Mouse (Mus musculus): ENCODE data around the gene Strap. TPM values are rescaled to one million over a fixed set of nuclear protein-coding genes. Genes with fewer than 3 reads are reported as not detected.

Gene Strap
- polyA plus RNA-seq, 1 experiment from 2014 or later, result 200 TPM

DNA sequence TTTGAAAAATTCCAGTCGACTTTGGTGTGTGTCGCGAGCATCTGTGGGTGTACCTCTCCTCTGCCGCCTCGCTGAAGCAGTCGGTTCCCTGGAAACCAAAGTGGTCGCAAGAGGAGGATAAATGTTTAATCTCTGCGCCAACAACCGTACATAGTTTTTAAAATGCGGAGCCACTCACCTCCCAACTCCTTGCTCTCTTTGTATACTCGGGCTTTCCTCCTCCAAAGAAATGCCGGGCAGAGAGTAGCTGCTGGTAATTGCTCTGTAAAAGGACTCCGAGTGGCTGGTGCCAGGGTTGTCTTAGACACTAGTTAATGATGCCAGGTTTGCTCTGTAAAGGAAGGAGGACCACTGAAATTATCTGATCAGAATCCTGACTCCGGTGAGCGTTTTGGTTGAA, 26.1 kb downstream of the Strap start:
- 79% methylated on average over 15 of the region's 15 CpGs for WGBS
- no peak for ATAC-seq (ENCODE audit: insufficient number of reproducible peaks, insufficient read depth, low FRiP score, low TSS enrichment)

DNA sequence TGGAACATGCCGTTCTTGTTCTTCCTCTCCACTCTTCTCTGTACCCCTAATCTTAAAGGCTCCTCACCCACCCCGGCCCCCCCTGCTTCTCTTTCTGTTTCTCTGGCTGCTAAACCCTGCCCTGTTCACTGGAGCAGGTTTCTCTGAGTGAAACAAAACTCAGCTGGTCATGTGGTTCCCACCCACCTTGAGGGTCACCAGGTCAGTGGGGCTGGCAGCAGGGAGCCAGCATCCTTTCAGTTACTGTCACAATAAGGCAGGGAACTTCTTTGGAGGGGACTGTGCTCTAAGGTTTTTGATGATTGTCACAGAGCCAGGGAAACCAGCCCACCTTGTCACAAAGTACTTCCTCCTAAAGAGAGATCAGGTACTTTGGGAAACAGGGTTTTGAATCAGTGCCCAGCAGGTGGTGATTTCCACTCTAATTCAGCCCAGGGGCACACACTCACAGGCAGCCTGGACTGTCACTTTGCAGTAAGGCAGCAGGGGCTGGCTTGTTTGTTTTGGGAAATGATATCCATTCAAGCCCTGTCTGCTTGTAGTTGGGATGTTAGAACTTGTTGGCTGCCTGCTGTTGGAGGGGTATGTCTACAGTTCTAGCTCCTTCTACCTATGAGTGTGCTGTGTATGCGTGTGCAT, 29.8 kb downstream of the Strap start:
- peaks cover 11% of the 10 kb centered on the region for H3K4me1 ChIP-seq
- no peak overlapping the region for H3K27ac ChIP-seq
- H3K27me3 ChIP-seq, result no peaks in the 10 kb centered on the region
- H3K9ac ChIP-seq, result no peak overlapping the region
- 45% methylated on average over 3 of the region's 3 CpGs for WGBS
- no peaks in the 10 kb centered on the region for H3K9me3 ChIP-seq
- no peak overlapping the region for H3K4me2 ChIP-seq (replicated peaks)
- no peak for ATAC-seq (ENCODE audit: insufficient number of reproducible peaks, insufficient read depth, low FRiP score, low TSS enrichment)
- H3K36me3 ChIP-seq, result no peaks in the 10 kb centered on the region
- no peak overlapping the region for H3K4me3 ChIP-seq

More for the DNA sequence above, 26.1 kb downstream of the Strap start:
- H3K36me3 ChIP-seq, result no peaks in the 10 kb centered on the region
- no peak overlapping the region for H3K4me3 ChIP-seq
- no peak overlapping the region for H3K27ac ChIP-seq
- no peak overlapping the region for H3K9ac ChIP-seq
- no peaks in the 10 kb centered on the region for H3K27me3 ChIP-seq
- peaks cover 11% of the 10 kb centered on the region for H3K4me1 ChIP-seq
- H3K4me2 ChIP-seq (replicated peaks), result no peak overlapping the region
- H3K9me3 ChIP-seq, result no peaks in the 10 kb centered on the region

DNA sequence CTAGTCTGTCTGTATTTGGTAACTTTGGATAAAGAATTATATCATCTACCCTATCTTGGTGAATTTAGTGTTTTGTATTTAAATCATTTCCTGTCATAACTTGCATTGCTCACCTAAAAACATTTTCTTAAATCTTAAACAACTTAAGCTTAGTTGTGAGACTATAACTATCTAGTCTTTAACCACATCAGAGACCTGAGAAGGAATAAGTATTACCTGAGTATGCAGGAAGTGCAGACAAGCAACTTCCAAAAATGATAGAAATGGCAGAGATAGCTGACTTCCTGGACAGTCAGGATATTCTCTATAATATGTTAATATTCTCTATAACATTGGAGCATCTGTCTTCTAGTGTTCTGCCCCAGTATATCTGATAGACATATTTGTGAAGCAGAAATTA, 31.3 kb downstream of the Strap start:
- no peak for ATAC-seq (ENCODE audit: insufficient number of reproducible peaks, insufficient read depth, low FRiP score, low TSS enrichment)
- H3K27me3 ChIP-seq, result no peaks in the 10 kb centered on the region
- H3K4me1 ChIP-seq, result peaks cover 11% of the 10 kb centered on the region
- no peaks in the 10 kb centered on the region for H3K36me3 ChIP-seq
- H3K4me2 ChIP-seq (replicated peaks), result no peak overlapping the region
- H3K27ac ChIP-seq, result no peak overlapping the region
- H3K4me3 ChIP-seq, result no peak overlapping the region
- H3K9ac ChIP-seq, result no peak overlapping the region
- no peaks in the 10 kb centered on the region for H3K9me3 ChIP-seq

DNA sequence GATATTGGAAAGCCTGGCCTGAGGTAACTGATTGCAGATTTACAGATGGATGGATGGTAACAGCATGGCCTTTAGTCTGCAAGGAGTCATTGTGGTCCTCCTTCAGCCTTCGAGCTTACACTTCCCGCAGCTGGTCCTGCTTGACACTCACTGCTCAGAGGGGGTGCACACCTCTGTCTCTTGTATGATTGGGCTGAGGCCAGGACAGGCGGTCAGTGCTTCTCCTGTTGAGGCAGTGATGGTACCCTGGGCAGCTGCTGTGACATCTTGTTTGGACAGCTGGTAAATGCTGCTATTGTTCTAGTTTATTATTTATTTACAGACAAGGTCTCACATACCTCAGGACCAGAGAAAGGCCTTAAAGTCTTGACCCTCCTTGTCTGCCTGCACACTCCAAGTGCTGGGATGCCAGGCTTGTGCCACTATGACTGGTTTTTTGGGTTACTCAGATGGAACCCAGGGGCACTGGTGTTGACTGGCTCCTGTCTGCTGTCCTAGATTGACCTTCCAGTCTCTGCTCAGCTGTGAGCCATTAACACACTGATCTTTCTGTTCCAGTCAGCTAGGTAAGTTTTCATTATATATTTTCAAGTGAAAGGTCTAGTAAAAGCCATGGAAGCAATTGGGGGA, 36.9 kb downstream of the Strap start:
- Histone ChIP-seq H3K27ac (no peak overlapping the region), H3K9me3 (no peaks in the 10 kb centered on the region), H3K36me3 (no peaks in the 10 kb centered on the region), H3K4me2 (replicated peaks) (no peak overlapping the region), H3K9ac (no peak overlapping the region), H3K4me1 (no peaks in the 10 kb centered on the region), H3K4me3 (no peak overlapping the region), H3K27me3 (no peaks in the 10 kb centered on the region)
- WGBS, result 58% methylated on average over 3 of the region's 3 CpGs
- no peak for ATAC-seq (ENCODE audit: insufficient number of reproducible peaks, insufficient read depth, low FRiP score, low TSS enrichment)

DNA sequence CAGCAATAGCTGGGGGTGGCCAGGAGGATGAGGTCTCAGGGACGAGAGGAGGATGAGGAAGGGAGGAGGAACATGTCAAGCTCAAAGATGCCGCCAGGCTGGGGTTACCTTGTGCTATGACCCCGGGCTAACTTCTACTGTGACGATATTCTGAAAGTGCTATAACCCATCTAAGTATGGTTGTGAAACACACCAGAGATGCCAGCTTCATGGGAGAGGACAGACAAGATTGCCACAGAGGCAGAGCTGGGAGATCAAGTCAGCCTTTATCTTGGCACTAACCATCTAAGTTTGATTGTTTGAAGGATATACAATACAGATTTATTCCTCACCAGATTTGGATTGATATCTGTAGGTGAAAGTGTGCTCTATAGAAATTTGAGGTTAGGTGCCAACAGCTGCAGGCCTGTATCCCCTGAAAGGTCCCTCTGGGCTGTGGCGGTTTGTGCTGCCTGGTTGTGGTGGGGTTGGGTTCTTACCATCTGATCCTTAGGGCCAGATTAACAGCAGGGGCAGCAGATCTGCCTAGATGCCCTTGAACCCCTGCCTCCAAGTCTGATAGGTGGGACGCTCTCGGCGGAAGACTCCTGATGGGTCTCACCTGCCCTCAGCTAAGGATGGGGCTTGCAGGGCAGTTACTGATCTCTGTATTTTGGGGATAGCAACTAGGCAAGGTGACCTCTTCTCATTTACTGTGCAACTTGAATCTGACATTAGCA, 38.2 kb downstream of the Strap start:
- H3K4me1 ChIP-seq, result no peaks in the 10 kb centered on the region
- H3K27me3 ChIP-seq, result no peaks in the 10 kb centered on the region
- no peak overlapping the region for H3K4me3 ChIP-seq
- no peaks in the 10 kb centered on the region for H3K36me3 ChIP-seq
- no peak overlapping the region for H3K27ac ChIP-seq
- ATAC-seq (ENCODE audit: insufficient number of reproducible peaks, insufficient read depth, low FRiP score, low TSS enrichment), result no peak
- 92% methylated on average over 8 of the region's 8 CpGs for WGBS
- no peak overlapping the region for H3K4me2 ChIP-seq (replicated peaks)
- H3K9ac ChIP-seq, result no peak overlapping the region
- no peaks in the 10 kb centered on the region for H3K9me3 ChIP-seq

DNA sequence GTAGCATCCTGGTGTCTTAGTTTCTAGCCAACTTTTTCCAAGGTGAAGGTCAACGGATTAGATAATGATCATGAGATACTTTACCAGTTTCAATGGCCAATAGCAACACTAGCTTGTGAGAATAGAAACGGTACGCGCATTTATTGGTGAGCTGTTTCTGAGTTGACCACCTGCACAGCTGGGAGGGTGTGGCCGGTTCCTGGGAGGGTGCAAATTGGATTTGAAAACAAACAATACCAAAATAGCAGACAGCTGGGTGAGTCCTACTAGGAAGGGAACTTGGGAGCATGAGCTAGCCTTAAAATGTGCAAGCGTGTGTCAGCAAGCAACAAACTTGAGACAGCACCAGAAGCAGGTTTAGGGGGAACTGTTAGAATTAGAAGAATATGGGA, 38.8 kb downstream of the Strap start:
- Histone ChIP-seq H3K4me1 (no peaks in the 10 kb centered on the region), H3K9me3 (no peaks in the 10 kb centered on the region), H3K4me2 (replicated peaks) (no peak overlapping the region), H3K27me3 (no peaks in the 10 kb centered on the region), H3K36me3 (no peaks in the 10 kb centered on the region), H3K9ac (no peak overlapping the region), H3K27ac (no peak overlapping the region), H3K4me3 (no peak overlapping the region)
- no peak for ATAC-seq (ENCODE audit: insufficient number of reproducible peaks, insufficient read depth, low FRiP score, low TSS enrichment)
- WGBS, result 89% methylated on average over 6 of the region's 6 CpGs

DNA sequence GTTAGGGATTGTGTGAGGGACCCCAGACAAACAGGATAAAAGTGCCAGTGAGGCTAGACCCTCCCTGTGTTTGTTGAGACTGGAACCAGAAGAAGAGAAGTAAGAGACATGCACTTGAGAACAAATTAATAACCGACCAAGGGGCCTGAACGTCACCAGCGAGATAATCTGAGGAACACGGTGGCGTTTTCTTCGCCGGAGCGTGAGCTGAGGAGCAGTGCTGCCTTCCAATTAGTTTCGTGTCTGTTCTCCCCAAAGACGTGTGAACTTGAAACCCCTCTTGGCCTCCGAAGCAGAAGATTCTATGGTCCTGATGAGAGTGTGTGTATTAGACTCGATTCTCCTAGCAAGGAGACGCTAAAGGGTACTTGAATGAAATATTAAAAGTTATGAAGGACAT, 39.3 kb downstream of the Strap start:
- H3K36me3 ChIP-seq, result no peaks in the 10 kb centered on the region
- no peak for ATAC-seq (ENCODE audit: insufficient number of reproducible peaks, insufficient read depth, low FRiP score, low TSS enrichment)
- no peak overlapping the region for H3K27ac ChIP-seq
- WGBS, result 91% methylated on average over 13 of the region's 13 CpGs
- no peaks in the 10 kb centered on the region for H3K4me1 ChIP-seq
- H3K9ac ChIP-seq, result no peak overlapping the region
- H3K4me2 ChIP-seq (replicated peaks), result no peak overlapping the region
- H3K27me3 ChIP-seq, result no peaks in the 10 kb centered on the region
- H3K4me3 ChIP-seq, result no peak overlapping the region
- H3K9me3 ChIP-seq, result no peaks in the 10 kb centered on the region

DNA sequence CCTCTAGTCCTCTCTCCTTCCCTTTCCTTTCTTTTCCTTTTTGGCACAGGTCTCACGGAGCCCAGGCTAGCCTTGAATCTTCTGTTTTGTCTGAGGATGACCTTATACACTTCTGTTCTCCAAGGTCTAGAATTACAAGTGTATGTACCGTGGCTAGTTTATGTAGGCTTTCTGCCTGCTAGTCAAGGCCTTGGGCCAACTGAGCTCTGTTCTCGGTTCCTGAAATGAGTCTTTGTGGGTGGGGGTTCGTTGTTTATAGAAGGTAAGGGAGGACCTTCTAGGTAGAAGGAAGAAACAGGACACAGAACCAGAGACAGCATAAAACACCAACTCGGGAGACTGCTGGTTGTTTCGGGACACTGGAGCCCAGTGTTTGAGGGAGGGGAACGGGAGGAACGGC, 40.3 kb downstream of the Strap start:
- H3K36me3 ChIP-seq, result no peaks in the 10 kb centered on the region
- no peak overlapping the region for H3K4me2 ChIP-seq (replicated peaks)
- WGBS, result 90% methylated on average over 8 of the region's 8 CpGs
- H3K4me1 ChIP-seq, result no peaks in the 10 kb centered on the region
- H3K4me3 ChIP-seq, result no peak overlapping the region
- no peak overlapping the region for H3K27ac ChIP-seq
- no peak for ATAC-seq (ENCODE audit: insufficient number of reproducible peaks, insufficient read depth, low FRiP score, low TSS enrichment)
- H3K9ac ChIP-seq, result no peak overlapping the region
- no peaks in the 10 kb centered on the region for H3K27me3 ChIP-seq
- H3K9me3 ChIP-seq, result no peaks in the 10 kb centered on the region

DNA sequence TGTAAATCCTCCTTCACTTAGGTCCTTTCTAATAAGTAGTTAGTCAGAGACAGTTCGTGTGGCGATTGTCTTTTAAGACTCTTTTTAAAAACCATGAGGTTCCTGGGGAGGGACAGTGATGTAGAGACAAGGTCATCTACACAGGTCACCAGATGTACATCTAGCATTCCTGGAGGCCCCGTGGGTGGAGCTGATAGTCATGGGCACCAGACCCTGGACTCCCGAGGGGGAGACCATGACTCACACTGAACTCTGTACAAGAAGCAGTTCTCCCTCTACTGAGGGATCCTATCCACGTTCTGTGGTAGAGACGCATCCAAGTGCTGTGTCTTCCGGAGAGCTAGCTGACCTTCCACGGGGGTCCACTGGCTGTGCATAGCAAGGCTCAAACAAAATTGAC, 42.1 kb downstream of the Strap start:
- no peak for ATAC-seq (ENCODE audit: insufficient number of reproducible peaks, insufficient read depth, low FRiP score, low TSS enrichment)
- no peak overlapping the region for H3K27ac ChIP-seq
- H3K9me3 ChIP-seq, result no peaks in the 10 kb centered on the region
- H3K4me3 ChIP-seq, result no peak overlapping the region
- no peaks in the 10 kb centered on the region for H3K36me3 ChIP-seq
- no peaks in the 10 kb centered on the region for H3K27me3 ChIP-seq
- H3K4me2 ChIP-seq (replicated peaks), result no peak overlapping the region
- H3K4me1 ChIP-seq, result no peaks in the 10 kb centered on the region
- 81% methylated on average over 8 of the region's 8 CpGs for WGBS
- H3K9ac ChIP-seq, result no peak overlapping the region

DNA sequence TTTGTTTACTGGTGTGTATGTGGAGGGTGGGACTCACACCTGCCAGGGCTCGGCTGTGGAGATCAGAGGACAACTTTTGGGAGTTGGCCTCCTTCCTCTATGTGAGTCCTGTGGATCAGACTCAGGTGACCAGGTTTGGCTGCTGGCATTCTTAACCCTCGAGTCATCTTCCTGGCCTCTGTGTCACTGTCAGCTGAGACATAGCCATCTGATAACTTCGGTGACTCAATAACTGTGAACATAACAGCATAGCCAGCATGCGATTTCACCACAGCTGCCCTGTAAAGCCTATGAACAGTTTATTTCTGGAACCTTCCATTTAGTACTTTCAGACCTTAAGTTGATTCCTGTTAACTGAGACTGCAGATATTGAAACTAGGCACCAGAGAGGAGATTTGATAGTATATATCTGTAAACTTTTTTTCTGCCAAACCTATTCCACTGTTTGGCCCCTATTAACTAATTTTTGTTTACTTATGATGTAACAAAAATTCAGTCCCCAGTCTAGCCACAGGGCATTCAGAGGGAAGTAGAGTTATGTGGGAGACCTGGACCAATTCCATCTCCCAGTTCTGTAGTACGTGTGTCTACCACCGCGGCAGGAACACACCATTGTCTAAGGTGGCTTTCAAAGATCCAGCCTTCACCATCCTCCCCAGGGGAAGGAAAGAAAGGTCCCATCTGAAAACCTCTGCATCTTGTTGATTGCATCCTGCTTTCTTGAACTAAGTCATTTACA, 49.2 kb downstream of the Strap start:
- Histone ChIP-seq H3K4me2 (replicated peaks) (no peak overlapping the region), H3K4me3 (no peak overlapping the region), H3K4me1 (0 out of 2 replicates have a peak, but pooled peaks cover 1% of the 10 kb centered on the region), H3K36me3 (no peaks in the 10 kb centered on the region), H3K9ac (no peak overlapping the region), H3K27ac (no peak overlapping the region), H3K27me3 (no peaks in the 10 kb centered on the region), H3K9me3 (no peaks in the 10 kb centered on the region)
- WGBS, result 89% methylated on average over 7 of the region's 7 CpGs
- no peak for ATAC-seq (ENCODE audit: insufficient number of reproducible peaks, insufficient read depth, low FRiP score, low TSS enrichment)

DNA sequence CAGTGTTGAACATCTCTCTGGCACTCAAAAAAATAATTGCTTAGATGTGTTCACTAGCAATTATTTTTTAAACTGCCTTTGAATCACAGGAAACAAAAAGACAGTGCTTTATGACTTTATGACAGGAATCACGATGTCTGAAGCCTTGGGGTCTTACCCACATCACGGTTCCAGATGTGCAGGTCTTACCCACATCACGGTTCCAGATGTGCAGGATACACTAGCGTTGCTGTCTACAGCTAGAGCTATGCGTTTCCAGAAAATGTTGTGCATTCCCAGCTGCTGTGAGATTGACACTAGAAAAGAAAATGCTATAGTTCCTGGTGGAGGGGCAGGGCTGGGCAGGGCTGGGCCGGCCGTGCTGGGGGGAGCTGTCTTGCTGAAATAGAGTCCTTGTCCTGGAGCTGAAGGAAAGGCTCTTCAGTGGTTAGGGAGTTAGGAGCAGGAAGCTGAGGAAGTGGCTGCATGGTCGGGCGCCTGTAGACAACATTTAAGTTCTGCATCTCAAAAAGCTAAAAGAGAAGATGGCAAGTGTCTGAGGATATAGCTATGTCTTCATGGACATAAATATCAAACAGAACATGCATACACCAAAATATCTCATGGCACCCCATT, 54.2 kb downstream of the Strap start:
- H3K36me3 ChIP-seq, result no peaks in the 10 kb centered on the region
- ATAC-seq (ENCODE audit: insufficient number of reproducible peaks, insufficient read depth, low FRiP score, low TSS enrichment), result no peak; the same call in 1 of the 2 replicates
- H3K9ac ChIP-seq, result no peak overlapping the region
- H3K27ac ChIP-seq, result no peak overlapping the region
- 39% methylated on average over 9 of the region's 9 CpGs for WGBS
- no peaks in the 10 kb centered on the region for H3K9me3 ChIP-seq
- no peak overlapping the region for H3K4me3 ChIP-seq
- H3K27me3 ChIP-seq, result no peaks in the 10 kb centered on the region
- peaks cover 7% of the 10 kb centered on the region; the same call in 1 of the 2 replicates for H3K4me1 ChIP-seq
- no peak overlapping the region for H3K4me2 ChIP-seq (replicated peaks)
